In genomic region chr12:38374159-38374558, GRCm38 (mm10) we compare ENCODE assay signal across 22 mouse cellular contexts.
DNase-seq lines count a peak whose midpoint lies in the region; ATAC-seq and TF ChIP-seq lines count a peak whose summit lies in the region.
"Had no signal": no experiment of that assay in that cellular context is flagged by ENCODE, and none has a peak within 500 bp of the region (broad histone marks: within the 10 kb centered on the region; RNA-seq: fewer than 3 reads in every experiment).

No protein-coding gene starts in this region.

- no peaks in the 10 kb centered on the region for H3K27me3 ChIP-seq in intestine, embryonic 14.5 days (replicated peaks; ENCODE audit: control insufficient read depth, insufficient read depth, low read length)
- no peaks in the 10 kb centered on the region for H3K27me3 ChIP-seq in intestine, postnatal 0 days (replicated peaks; ENCODE audit: control insufficient read depth, insufficient read depth, low read length)
- no peaks in the 10 kb centered on the region for H3K27me3 ChIP-seq in intestine, embryonic 15.5 days (replicated peaks)
- H3K27me3 ChIP-seq in intestine, embryonic 16.5 days (replicated peaks; ENCODE audit: control insufficient read depth, insufficient read depth, low read length): no peaks in the 10 kb centered on the region
- H3K27me3 ChIP-seq: CH12.LX, Patski had no signal

- TF ChIP-seq CTCF in intestine, postnatal 0 days (IDR thresholded peaks at IDR 0.05; ENCODE audit: low read depth): no peak

- DNase-seq in adrenal gland, postnatal 36 days: peak; percentile 0 to 23
- DNase-seq in adrenal gland, postnatal 10 days: no peak
- no peak for DNase-seq in intestine, embryonic 14.5 days (ENCODE audit: low spot score)
- no peak for DNase-seq in cerebellum, postnatal 10 days
- no peak for DNase-seq in thymus, postnatal 25 days
- DNase-seq: adrenal gland, adult 2 months; adrenal gland, adult 8-10 months; adrenal gland, postnatal 14 days; adrenal gland, postnatal 25 days; B cell, adult 2 months; cerebellum, adult 11 months; cerebellum, adult 11-12 months; cerebellum, adult 18-20 months; cerebellum, adult 2 months had no signal

- no peaks in the 10 kb centered on the region for H3K4me1 ChIP-seq in intestine, embryonic 14.5 days (replicated peaks; ENCODE audit: control insufficient read depth, insufficient read depth, low read length)
- H3K4me1 ChIP-seq in intestine, postnatal 0 days (replicated peaks; ENCODE audit: control insufficient read depth, insufficient read depth, low read length): no peaks in the 10 kb centered on the region
- no peaks in the 10 kb centered on the region for H3K4me1 ChIP-seq in intestine, embryonic 15.5 days (replicated peaks)
- no peaks in the 10 kb centered on the region for H3K4me1 ChIP-seq in intestine, embryonic 16.5 days (ENCODE audit: control insufficient read depth, insufficient read depth, low read length)

- H3K4me3 ChIP-seq in intestine, embryonic 14.5 days (ENCODE audit: low read depth, low read length): no peak overlapping the region
- H3K4me3 ChIP-seq in intestine, postnatal 0 days (ENCODE audit: low read depth, low read length): no peak overlapping the region
- H3K4me3 ChIP-seq in intestine, embryonic 15.5 days (replicated peaks): no peak overlapping the region
- H3K4me3 ChIP-seq in intestine, embryonic 16.5 days (ENCODE audit: low read length): no peak overlapping the region

- no peaks in the 10 kb centered on the region for H3K9me3 ChIP-seq in intestine, embryonic 14.5 days (ENCODE audit: control insufficient read depth, low read length)
- H3K9me3 ChIP-seq in intestine, postnatal 0 days (ENCODE audit: control insufficient read depth): no peaks in the 10 kb centered on the region
- no peaks in the 10 kb centered on the region for H3K9me3 ChIP-seq in intestine, embryonic 15.5 days
- no peaks in the 10 kb centered on the region for H3K9me3 ChIP-seq in intestine, embryonic 16.5 days (ENCODE audit: control insufficient read depth, low read length)

- H3K27ac ChIP-seq in intestine, embryonic 14.5 days (ENCODE audit: low read depth): no peak overlapping the region
- H3K27ac ChIP-seq in intestine, postnatal 0 days (ENCODE audit: low read depth, low read length): no peak overlapping the region
- no peak overlapping the region for H3K27ac ChIP-seq in intestine, embryonic 15.5 days
- H3K27ac ChIP-seq in intestine, embryonic 16.5 days (ENCODE audit: low read length): no peak overlapping the region

- H3K36me3 ChIP-seq in intestine, embryonic 14.5 days (ENCODE audit: control insufficient read depth, insufficient read depth, low read length): no peaks in the 10 kb centered on the region
- no peaks in the 10 kb centered on the region for H3K36me3 ChIP-seq in intestine, postnatal 0 days (ENCODE audit: control insufficient read depth, insufficient read depth)
- H3K36me3 ChIP-seq in intestine, embryonic 15.5 days: no peaks in the 10 kb centered on the region
- H3K36me3 ChIP-seq in intestine, embryonic 16.5 days (ENCODE audit: control insufficient read depth, insufficient read depth, low read length): no peaks in the 10 kb centered on the region
- H3K36me3 ChIP-seq: G1E had no signal

- ATAC-seq in intestine, embryonic 14.5 days (replicated peaks; ENCODE audit: low FRiP score, low TSS enrichment, low read depth): peak; percentile 47; the same call in 1 of the 2 replicates
- no peak for ATAC-seq in intestine, postnatal 0 days
- ATAC-seq in intestine, embryonic 15.5 days: peak; percentile 86; the same call in 1 of the 2 replicates
- ATAC-seq in intestine, embryonic 16.5 days: peak; percentile 79
- ATAC-seq: activated CD4-positive, CD25-positive, alpha-beta regulatory T cell, adult 4 months; CD4-positive, CD25-positive, alpha-beta regulatory T cell, adult 4 months; Patski had no signal

- H3K4me2 ChIP-seq in intestine, embryonic 14.5 days (ENCODE audit: low read length): no peak overlapping the region
- no peak overlapping the region for H3K4me2 ChIP-seq in intestine, postnatal 0 days (replicated peaks; ENCODE audit: low read depth)
- H3K4me2 ChIP-seq in intestine, embryonic 15.5 days (replicated peaks): no peak overlapping the region
- no peak overlapping the region for H3K4me2 ChIP-seq in intestine, embryonic 16.5 days (ENCODE audit: low read depth, low read length)

- 39% methylated on average over 3 of the region's 3 CpGs for WGBS in intestine, embryonic 14.5 days
- 28% methylated on average over 3 of the region's 3 CpGs for WGBS in intestine, postnatal 0 days
- WGBS in intestine, embryonic 15.5 days: 33% methylated on average over 3 of the region's 3 CpGs
- WGBS in intestine, embryonic 16.5 days: 47% methylated on average over 3 of the region's 3 CpGs

- H3K9ac ChIP-seq in intestine, embryonic 14.5 days (ENCODE audit: low read length): no peak overlapping the region
- no peak overlapping the region for H3K9ac ChIP-seq in intestine, postnatal 0 days (ENCODE audit: low read depth, low read length)
- H3K9ac ChIP-seq in intestine, embryonic 15.5 days: no peak overlapping the region
- no peak overlapping the region for H3K9ac ChIP-seq in intestine, embryonic 16.5 days (ENCODE audit: low read depth, low read length)

Comparison
In these comparisons a context has a peak if more than half of its experiments do, and no peak if none do; other contexts are left out.
1. DNase-seq: peak in adrenal gland, postnatal 36 days (2 of 2); none in adrenal gland, postnatal 10 days (single experiment), intestine, embryonic 14.5 days (single experiment), cerebellum, postnatal 10 days (0 of 2) and thymus, postnatal 25 days (single experiment).